Mouse (Mus musculus) hindbrain, embryonic 10.5 days (tissue): ENCODE data around the gene Etl4. TPM values are rescaled to one million over a fixed set of nuclear protein-coding genes. Genes with fewer than 3 reads are reported as not detected.
"Not testable (repeated sequence)": the region's sequence is repeated elsewhere in the genome, so short reads cannot be mapped to it uniquely, and the experiment has no call there.

Experiments
- DNase-seq: peaks from one replicate; pipeline ENCODE4 v3.0.0-alpha.2; 2017; ENCODE audit warnings: low spot score
- H3K27ac ChIP-seq: fragments of 300-500 bp; sonication (generic); 2 replicates; pipeline ENCODE4 v1.5.1; 2016; ENCODE audit warnings: mild to moderate bottlenecking, moderate library complexity
- H3K27me3 ChIP-seq: fragments of 300-500 bp; sonication (generic); 2 replicates; pipeline ENCODE4 v1.6.1; 2016; ENCODE audit warnings: mild to moderate bottlenecking; ENCODE audit not compliant: poor library complexity, insufficient read depth, severe bottlenecking
- H3K36me3 ChIP-seq: fragments of 300-500 bp; sonication (generic); 2 replicates; pipeline ENCODE4 v1.6.1; 2016; ENCODE audit warnings: mild to moderate bottlenecking, moderate library complexity
- H3K4me1 ChIP-seq: fragments of 300-500 bp; sonication (generic); replicated peaks from 2 replicates; pipeline ENCODE4 v1.6.1; 2016; ENCODE audit warnings: mild to moderate bottlenecking
- H3K4me3 ChIP-seq: fragments of 300-500 bp; sonication (generic); 2 replicates; pipeline ENCODE4 v1.5.1; 2016; ENCODE audit warnings: mild to moderate bottlenecking, moderate library complexity
- H3K9me3 ChIP-seq: fragments of 300-500 bp; sonication (generic); 2 replicates; pipeline ENCODE4 v1.6.1; 2016; ENCODE audit warnings: mild to moderate bottlenecking, moderate library complexity
- WGBS: fragments of 180-500 bp; shearing (Covaris S2); methylation state at CpG from one replicate; pipeline ENCODE4 v1.1.7; 2016; 5-methylcytosine and 5-hydroxymethylcytosine counted together
- polyA plus RNA-seq: library from polyadenylated mRNA; unstranded; fragments of >200 nt; fragmentation: Nextera tagmentation; extraction: Ambion mirVana; gene quantifications from 2 replicates; pipeline ENCODE4 v1.2.1, GENCODE M21; 2016

Gene Etl4
- polyA plus RNA-seq, 1 experiment from 2014 or later = 17.8 TPM

DNA sequence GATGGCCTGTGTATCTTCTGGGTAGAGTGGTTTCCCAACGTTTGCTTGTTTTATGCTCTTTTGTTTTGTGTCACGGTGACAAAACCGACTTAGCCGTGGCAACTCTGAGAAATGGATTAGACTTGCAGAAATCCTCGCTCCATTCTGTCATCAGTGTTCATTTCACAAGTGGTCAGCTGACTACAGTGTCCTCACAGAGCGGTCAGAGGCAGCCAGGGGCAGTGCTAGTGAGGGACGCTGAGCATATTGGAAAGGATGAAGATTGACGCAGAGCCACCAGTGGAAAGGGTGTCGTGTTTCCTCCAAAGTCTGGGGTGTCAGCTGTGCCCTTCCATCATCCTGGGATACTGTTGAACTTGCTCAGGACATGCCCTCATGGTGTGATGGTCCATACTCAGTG is 733.2 kb downstream of the Etl4 start:
- Histone ChIP-seq H3K4me1 (no peaks in the 10 kb centered on the region), H3K4me3 (no peak overlapping the region)
- DNase-seq = no peak

DNA sequence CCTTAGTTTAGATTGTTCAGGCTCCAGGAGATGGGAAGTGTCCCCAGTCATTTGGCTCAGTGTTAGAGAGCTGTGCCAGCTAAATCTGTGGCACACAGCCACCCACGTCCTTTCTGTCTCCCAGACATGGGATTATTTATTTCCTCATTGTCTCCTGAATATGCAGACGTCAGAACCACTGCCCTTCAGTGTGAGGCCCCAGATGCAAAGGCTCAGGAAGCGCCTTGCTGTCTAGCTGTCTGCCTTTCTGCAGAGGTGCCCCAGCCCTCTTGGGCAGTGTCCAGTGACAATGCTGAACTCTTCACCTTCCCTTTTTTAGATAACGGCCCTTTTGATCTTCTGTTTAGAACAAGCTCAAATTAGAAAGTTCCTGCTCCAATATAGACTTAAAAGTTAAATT is 740.2 kb downstream of the Etl4 start:
- H3K36me3 ChIP-seq = no peaks in the 10 kb centered on the region
- WGBS = 46% methylated on average over 4 of the region's 4 CpGs
- no peak overlapping the region for H3K27ac ChIP-seq
- H3K27me3 ChIP-seq = no peaks in the 10 kb centered on the region
- DNase-seq = no peak
- no peaks in the 10 kb centered on the region for H3K9me3 ChIP-seq
- no peak overlapping the region for H3K4me3 ChIP-seq
- peaks cover 11% of the 10 kb centered on the region for H3K4me1 ChIP-seq

More for the DNA sequence above, 733.2 kb downstream of the Etl4 start:
- Histone ChIP-seq H3K9me3 (no peaks in the 10 kb centered on the region), H3K36me3 (no peaks in the 10 kb centered on the region), H3K27me3 (no peaks in the 10 kb centered on the region), H3K27ac (no peak overlapping the region)
- 74% methylated on average over 9 of the region's 9 CpGs for WGBS

DNA sequence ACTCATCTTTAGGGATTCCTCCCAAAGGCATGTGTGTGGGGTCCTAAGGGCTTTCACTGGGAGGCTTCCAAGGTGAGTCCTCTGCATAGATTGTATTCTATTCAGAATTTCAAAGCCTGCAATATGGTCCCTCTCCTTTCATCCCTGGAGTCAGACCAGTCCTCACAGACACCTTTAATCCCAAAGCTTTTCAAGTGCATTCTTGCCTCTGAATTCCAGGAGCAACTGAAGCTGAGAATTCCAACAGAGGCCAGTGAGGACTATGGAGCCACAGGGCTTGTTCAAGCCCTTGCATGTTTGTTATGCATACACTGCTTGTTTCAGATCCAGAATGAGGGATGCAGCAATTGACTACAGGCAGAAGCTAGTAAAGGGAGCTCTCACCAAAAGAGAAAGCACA is 743.5 kb downstream of the Etl4 start:
- no peaks in the 10 kb centered on the region for H3K36me3 ChIP-seq
- H3K9me3 ChIP-seq = no peaks in the 10 kb centered on the region
- no peaks in the 10 kb centered on the region for H3K27me3 ChIP-seq
- no peak overlapping the region for H3K27ac ChIP-seq
- H3K4me3 ChIP-seq = no peak overlapping the region
- peaks cover 17% of the 10 kb centered on the region for H3K4me1 ChIP-seq
- no peak for DNase-seq

DNA sequence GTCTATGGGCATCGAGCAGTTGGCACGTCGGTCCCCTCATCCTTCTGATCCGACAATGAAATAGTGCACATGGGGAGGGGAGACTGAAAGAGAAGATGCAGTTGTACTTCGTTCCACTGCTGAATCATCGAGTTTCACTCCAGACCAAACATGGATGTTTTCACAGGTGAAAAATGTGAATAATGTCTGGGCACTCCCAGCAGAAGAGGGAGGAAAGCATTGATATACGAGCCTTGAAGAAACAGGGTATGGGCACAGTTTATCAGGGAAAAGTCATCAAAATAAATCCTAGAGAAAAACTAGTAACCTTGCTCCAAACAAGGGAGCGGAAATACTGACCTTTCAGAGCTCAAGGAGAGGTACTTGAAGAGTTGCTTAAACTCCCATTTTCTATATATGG is 744.5 kb downstream of the Etl4 start:
- H3K4me3 ChIP-seq = no peak overlapping the region
- no peaks in the 10 kb centered on the region for H3K27me3 ChIP-seq
- H3K27ac ChIP-seq = no peak overlapping the region
- 85% methylated on average over 8 of the region's 8 CpGs for WGBS
- H3K9me3 ChIP-seq = no peaks in the 10 kb centered on the region
- DNase-seq = no peak
- no peaks in the 10 kb centered on the region for H3K36me3 ChIP-seq
- H3K4me1 ChIP-seq = peaks cover 17% of the 10 kb centered on the region

DNA sequence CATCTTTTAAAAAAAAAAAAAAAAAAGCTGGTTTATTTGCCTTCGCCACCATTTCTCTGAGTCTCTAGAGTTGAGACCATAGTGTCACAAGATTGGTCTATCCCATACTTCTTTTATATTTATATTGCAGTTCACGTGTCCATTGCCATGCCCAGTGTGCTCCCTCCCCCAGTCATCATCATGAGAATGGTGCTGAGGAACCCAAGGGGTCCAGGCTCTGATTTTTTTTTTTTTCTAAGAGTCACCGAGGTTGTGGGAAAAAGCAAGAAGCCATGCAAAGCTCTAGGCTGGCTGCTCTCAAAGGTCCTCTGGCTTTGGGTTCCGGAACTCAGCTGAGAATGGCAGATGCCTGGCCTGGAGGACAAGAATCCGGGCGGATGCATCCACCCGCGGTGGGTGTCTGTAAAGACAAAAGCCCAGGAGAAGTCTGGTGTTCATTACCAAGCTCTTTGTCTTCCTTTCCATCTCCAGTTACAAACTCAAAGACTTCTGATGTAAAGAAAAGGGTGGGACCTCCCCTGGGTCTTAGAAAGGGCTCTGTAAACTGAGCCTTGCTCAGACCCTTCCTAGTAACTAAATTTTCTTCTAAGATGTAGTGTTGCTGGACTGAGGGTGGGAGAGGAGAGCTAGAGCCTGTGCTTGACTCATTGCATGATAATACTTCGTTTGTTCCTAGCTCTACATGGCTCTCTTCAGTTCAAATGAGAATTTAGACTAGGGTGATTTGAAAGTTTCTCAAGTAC is 745.2 kb downstream of the Etl4 start:
- H3K27ac ChIP-seq = no peak overlapping the region
- DNase-seq = peak; percentile 18
- WGBS = 23% methylated on average over 9 of the region's 9 CpGs

DNA sequence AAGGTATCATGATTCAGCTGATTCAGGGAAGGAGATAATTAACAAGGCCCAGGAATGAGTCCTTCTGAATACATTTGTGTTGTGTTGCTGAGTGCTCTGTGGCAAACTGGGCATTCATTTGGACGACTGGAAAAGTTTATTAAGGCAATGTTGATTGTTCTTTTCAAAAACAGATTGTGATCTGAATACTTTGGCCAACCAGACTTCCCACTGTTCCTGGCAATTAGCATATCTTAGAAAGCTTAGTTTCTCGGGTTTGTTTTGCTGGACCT is 745.7 kb downstream of the Etl4 start:
- H3K27me3 ChIP-seq = no peaks in the 10 kb centered on the region
- no peak overlapping the region for H3K4me3 ChIP-seq
- WGBS = 13% methylated on average over 2 of the region's 2 CpGs
- H3K4me1 ChIP-seq = peaks cover 9% of the 10 kb centered on the region; the same call in 1 of the 2 replicates
- H3K36me3 ChIP-seq = no peaks in the 10 kb centered on the region
- H3K27ac ChIP-seq = no peak overlapping the region
- DNase-seq = no peak
- no peaks in the 10 kb centered on the region for H3K9me3 ChIP-seq

More for the DNA sequence above, 745.2 kb downstream of the Etl4 start:
- H3K4me1 ChIP-seq = peaks cover 11% of the 10 kb centered on the region
- no peaks in the 10 kb centered on the region for H3K9me3 ChIP-seq
- H3K4me3 ChIP-seq = no peak overlapping the region
- H3K27me3 ChIP-seq = no peaks in the 10 kb centered on the region
- H3K36me3 ChIP-seq = no peaks in the 10 kb centered on the region

DNA sequence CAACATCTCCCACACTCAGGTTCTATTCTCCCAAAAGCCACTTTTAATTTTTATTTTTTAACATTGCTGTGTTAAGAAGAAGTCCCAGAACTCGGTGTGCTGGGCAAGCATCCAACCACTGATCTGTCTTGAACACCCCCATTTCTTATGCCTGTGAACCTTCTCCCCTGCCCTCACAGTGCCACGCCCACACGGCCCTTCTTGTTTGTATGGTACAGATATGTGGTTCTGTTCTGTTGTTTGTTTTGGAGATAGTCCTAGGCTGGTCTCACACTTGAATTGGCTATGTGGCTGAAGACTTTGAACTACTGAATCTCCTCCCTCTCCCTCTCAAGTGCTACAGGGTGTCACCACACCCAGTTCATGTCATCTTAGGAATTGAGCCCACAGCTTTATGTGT is 748.3 kb downstream of the Etl4 start:
- no peaks in the 10 kb centered on the region for H3K9me3 ChIP-seq
- no peaks in the 10 kb centered on the region for H3K36me3 ChIP-seq
- no peaks in the 10 kb centered on the region for H3K27me3 ChIP-seq
- no peak for DNase-seq
- 86% methylated on average over 3 of the region's 3 CpGs for WGBS
- no peak overlapping the region for H3K4me3 ChIP-seq
- H3K27ac ChIP-seq = no peak overlapping the region
- H3K4me1 ChIP-seq = peaks cover 9% of the 10 kb centered on the region; the same call in 1 of the 2 replicates

DNA sequence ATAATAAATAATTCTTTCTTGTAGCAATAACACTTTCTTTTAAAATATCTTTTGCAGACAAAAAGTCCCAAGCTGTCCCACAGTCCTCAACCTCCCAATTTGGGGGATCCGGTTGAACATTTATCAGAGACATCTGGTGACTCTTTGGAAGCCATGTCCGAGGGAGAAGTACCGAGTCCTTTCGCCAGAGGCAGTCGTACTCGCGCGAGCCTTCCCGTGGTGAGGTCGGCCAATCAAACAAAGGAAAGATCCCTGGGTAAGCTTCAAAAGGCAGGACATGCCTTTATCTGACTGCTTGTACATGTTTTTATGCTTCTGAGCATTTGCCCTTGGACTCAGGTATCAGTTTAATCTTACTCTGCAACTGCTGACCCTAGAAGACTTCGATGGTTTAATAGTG is 752.3 kb downstream of the Etl4 start:
- DNase-seq = no peak
- Histone ChIP-seq H3K9me3 (no peaks in the 10 kb centered on the region), H3K4me1 (peaks cover 7% of the 10 kb centered on the region), H3K27me3 (no peaks in the 10 kb centered on the region), H3K36me3 (no peaks in the 10 kb centered on the region), H3K27ac (no peak overlapping the region), H3K4me3 (no peak overlapping the region)
- WGBS = 94% methylated on average over 11 of the region's 11 CpGs

DNA sequence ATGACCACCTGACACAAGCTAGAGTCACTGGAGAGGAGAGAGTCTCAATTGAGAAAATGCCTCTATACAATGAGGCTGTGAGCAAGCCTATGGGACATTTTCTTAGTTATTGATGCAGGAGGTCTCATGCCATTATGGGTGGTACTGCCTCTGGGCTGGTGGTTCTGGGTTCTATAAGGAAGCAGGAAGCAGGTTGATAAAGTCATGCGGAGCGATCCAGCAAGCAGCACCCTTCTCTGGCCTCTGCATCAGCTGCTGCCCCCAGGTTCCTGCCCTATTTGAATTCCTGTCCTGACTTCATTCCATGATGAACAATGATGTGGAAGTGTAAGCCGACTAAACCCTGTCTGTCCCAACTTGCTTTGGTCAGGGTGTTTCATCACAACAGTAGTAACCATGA is 753.1 kb downstream of the Etl4 start:
- DNase-seq = no peak

DNA sequence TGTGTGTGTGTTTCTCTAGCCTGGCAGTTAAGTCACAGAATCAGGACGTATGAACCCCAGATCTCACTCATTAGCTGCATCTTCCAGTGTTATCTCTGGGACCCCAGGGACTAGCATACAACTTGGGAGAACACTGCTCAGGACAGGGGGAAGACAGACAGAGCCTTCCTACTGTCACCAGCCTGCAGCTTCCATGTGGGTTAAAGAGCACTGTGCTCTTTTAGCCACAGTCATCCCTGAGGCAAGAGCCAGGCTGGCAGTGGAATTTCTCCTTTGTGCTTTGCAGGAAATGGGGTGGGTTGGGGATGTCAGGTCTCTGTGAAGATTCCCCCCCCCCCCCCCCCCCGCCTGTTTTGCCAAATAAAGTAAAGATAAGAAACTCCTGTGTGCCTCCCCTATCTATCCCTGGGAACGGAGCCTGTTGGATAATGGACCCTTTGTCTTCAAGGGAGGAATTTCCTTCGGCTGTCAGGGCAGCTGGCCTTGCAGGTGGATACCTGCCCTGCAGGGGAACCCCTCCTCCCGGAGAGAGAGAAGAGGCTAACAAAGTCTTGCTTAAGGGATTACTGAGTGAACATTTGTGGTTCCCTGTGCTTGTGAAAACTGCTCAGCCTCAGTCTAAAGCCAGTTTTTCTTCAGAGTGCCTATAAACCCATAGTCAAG is 755.9 kb downstream of the Etl4 start:
- no peaks in the 10 kb centered on the region for H3K27me3 ChIP-seq
- 16% methylated on average over 5 of the region's 5 CpGs for WGBS
- H3K27ac ChIP-seq = peak overlapping the region; percentile 46; the same call in 1 of the 2 replicates
- H3K36me3 ChIP-seq = no peaks in the 10 kb centered on the region
- no peak overlapping the region for H3K4me3 ChIP-seq
- no peaks in the 10 kb centered on the region for H3K9me3 ChIP-seq
- peaks cover 7% of the 10 kb centered on the region for H3K4me1 ChIP-seq
- DNase-seq = peak; percentile 16

More for the DNA sequence above, 753.1 kb downstream of the Etl4 start:
- H3K36me3 ChIP-seq = no peaks in the 10 kb centered on the region
- no peaks in the 10 kb centered on the region for H3K27me3 ChIP-seq
- WGBS = 93% methylated on average over 3 of the region's 3 CpGs
- no peak overlapping the region for H3K4me3 ChIP-seq
- H3K9me3 ChIP-seq = no peaks in the 10 kb centered on the region
- H3K27ac ChIP-seq = no peak overlapping the region
- H3K4me1 ChIP-seq = peaks cover 7% of the 10 kb centered on the region

DNA sequence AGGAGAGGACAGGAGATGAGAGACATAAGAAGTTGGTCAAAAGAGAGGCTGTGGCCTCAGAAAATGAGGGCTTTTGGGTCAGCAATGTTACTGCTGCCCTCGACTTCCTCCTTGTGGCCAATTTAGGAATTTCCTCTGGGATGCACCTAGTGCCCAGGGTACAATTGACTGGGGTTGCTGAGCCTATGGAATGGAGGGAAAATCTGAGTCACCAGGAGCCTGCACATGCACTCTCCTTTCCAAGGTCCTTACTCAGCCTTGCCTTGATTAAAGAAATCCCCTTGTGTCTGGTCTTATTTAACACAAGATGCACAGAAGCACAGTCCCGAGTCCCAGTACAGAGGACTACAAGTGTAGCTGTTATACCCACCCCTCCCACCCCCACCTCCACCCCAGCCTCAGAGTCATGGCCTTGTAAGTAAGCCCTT is 756.5 kb downstream of the Etl4 start:
- H3K9me3 ChIP-seq = no peaks in the 10 kb centered on the region
- H3K4me1 ChIP-seq = peaks cover 7% of the 10 kb centered on the region
- H3K4me3 ChIP-seq = no peak overlapping the region
- H3K36me3 ChIP-seq = no peaks in the 10 kb centered on the region
- 37% methylated on average over 2 of the region's 2 CpGs for WGBS
- no peaks in the 10 kb centered on the region for H3K27me3 ChIP-seq
- peak; percentile 55 for DNase-seq
- H3K27ac ChIP-seq = peak overlapping the region; percentile 46

DNA sequence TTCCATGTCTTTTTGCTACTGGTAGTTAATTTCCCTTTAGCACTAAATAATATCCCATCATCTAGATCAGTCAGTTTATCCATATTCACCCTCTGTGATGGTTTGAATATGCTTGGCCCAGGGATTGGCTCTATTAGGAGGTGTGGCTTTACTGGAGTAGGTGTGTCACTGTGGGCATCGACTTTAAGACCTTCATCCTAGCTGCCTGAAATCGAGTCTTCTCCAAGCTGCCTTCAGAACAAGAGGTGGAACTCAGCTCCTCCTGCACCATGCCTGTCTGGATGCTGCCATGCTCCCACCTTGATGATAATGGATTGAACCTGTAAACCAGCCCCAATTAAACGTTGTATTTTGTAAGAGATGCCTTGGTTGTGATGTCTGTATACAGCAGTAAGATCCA is 758.3 kb downstream of the Etl4 start:
- Histone ChIP-seq H3K27ac (no peak overlapping the region), H3K36me3 (no peaks in the 10 kb centered on the region), H3K27me3 (no peaks in the 10 kb centered on the region), H3K4me1 (peaks cover 7% of the 10 kb centered on the region), H3K4me3 (no peak overlapping the region), H3K9me3 (no peaks in the 10 kb centered on the region)
- no peak for DNase-seq
- WGBS = 85% methylated on average over 3 of the region's 3 CpGs

DNA sequence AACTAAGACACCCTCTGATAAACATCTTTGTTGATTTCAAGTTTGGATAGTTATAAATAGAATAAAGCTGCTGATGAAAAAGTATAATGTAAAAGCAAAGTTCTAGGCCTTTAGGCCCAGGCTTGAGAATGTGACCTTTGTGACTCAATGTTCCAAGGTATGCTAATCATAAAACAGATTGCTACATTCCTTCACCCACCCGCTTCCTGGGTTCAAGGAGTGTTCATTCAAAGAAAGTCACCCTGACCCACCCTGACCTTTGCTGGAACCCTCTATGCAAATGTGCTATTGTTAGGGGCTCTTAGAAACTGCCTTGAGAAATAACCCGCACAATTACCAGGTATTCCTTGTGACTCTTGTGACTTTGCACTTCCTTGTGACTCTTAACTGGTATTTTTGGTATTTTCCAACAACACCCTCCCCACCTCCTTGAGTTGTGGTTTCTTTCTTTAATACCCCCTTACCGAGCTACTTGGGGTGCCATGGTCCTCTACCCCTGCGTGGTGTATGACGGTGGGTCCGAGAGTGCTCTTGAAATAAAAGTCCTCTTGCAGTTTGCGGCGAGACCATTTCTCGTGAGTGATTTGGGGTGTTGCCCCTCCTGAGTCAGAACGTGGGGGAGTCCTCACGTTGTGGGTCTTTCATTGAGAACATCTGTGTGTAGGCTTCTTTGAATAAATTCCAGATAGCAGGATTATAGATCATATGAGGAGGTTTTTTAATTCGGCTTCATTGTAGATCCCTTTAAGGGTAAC is 758.9 kb downstream of the Etl4 start:
- DNase-seq, H3K27me3 ChIP-seq: not testable (repeated sequence)
- whole genome bisulfite sequencing = 80% methylated on average over 12 of the region's 12 CpGs

More for the DNA sequence above, 758.9 kb downstream of the Etl4 start:
- not testable (repeated sequence) for H3K9me3 ChIP-seq, H3K27ac ChIP-seq, H3K4me1 ChIP-seq, H3K36me3 ChIP-seq, H3K4me3 ChIP-seq
